Mouse (Mus musculus) cerebellum, adult 9-10 months (tissue): ENCODE data around the gene Sp100.

ENCODE experiments used
- DNase-seq: peaks from one replicate; pipeline ENCODE4 v3.0.0; 2022

Gene Sp100

DNA sequence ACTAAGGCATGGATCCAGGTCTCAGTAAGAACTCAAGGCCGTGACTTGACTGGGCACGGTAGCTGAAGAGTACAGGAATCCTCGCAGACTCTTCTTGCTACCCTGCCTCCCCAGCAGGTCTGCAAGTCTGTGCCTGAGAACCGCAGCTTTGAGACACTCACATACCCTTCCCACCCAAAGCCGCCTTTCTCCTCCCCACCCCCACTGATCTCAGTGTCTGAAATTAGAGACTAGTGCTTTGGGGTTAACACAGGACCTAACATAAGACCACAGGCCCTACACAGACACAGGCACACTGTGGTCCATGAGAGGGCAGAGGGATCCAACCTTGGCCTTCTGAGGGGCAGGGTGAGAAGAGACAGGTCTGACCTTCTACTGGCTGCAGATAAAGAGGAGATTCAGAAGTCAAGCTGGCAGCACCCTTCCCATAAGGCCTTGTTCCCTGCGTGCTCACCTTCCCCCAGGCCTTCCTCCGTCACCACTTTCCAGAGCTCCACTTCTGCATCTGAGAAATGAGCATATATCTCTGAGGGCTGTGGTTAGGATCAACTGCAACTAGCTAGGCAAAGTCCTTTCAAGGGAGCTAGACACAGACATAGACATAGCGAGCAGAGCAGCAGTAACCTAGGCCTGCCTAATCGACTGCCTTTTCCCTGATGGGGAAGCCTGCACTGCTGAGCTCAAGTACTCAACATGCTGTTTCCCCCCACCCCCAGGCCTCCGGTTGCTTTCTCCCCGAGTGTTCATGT, 102.3 kb downstream of the Sp100 start:
- no peak for DNase-seq

DNA sequence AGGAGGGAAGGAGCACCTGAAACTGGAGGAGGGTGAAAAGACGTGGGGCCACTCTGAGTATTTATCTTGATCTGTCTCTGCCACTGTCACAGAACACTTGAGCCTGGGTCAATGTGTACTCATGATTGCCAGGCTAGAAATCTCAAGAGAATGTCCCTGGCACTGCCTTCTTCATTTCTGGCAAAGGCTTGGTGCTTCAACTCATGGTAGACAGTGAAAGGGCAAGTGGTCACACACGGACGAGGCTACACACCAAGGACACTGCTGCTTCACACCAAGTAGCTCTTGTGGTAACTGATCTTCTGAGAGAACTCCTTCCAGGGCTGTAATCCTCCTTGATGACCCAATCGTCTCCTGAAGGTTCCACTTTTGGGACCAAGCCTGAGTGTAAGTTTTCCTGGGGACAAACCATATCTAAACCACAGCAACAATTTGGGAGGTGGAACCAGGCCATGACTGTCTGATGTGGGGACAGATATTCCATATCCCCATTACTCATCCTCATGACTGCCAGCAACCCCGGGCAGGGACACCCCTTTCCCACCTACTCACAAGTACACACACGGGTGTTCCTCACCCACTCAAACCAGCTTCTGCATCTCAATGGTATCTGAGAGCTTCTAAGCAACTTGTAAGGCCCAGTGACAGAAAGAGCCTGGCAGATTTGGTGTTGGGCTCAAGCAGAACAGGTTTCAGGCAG, 107.9 kb downstream of the Sp100 start:
- no peak for DNase-seq

DNA sequence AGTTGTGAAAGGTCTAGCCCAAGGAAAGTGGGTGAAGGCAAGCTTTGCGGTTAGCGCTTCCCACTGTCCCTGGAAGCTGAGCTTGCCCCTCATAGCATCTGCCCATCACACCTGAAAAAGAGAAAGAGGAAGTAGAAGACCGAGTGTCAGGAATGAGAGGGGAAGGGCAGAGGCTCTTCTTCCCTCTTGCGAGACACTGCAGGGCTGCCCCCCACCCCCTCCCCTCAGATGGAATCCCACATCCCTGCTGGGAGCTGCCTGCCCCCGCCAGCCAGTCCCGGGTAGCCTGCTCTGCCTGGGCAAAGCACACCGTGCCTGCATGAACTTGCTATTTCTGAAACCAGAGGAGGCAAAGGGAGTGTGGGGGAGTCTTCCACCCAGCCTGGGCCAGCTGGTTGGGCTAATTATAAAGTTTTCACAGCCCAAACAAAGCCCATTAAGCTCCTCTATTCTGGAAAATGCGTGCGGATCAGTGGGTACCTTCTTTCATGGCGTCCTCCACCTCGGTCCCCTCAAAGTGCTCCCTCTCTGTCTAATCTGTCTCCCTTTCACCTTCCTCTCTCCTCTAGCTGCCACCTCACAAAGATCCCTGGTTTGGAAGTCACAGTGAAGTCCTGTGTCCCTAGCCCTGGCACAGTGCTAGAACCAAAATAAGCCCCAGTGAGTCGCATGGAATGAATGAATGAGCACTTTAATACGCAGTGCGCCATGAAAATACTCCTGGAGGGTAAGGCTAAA, 108.6 kb downstream of the Sp100 start:
- DNase-seq: no peak

GRCm38 (mm10) chr1:85758969-85759293, 109.1 kb downstream of the Sp100 start:
- DNase-seq: no peak
